Mouse (Mus musculus): ENCODE data around the gene Dnmt3a. TPM values are rescaled to one million over a fixed set of nuclear protein-coding genes. Genes with fewer than 3 reads are reported as not detected.

Gene Dnmt3a
- polyA plus RNA-seq (2015; fragmentation: Illumina TruSeq; extraction: RNeasy Lipid Tissue Mini Kit (QIAGEN cat#74804); ENCODE audit: insufficient read depth, low replicate concordance) = 25.7 TPM

GRCm38 (mm10) chr12:3805852-3806251, at the start of gene Dnmt3a:
TSS of gene Dnmt3a (plus strand) at chr12:3806007.

GRCm38 (mm10) chr12:3954651-3955050, 148.8 kb downstream of the Dnmt3a start, which contains the start of gene Pomc:
TSS of gene Pomc (plus strand) at chr12:3954951.

Other genes with a start within 250 kb of the Dnmt3a start
- gene Dtnb, start 233.6 kb upstream of the Dnmt3a start, polyA plus RNA-seq (2015; fragmentation: Illumina TruSeq; extraction: RNeasy Lipid Tissue Mini Kit (QIAGEN cat#74804); ENCODE audit: insufficient read depth, low replicate concordance) = 12.1 TPM
- gene Pomc, start 148.9 kb downstream of the Dnmt3a start, polyA plus RNA-seq (2015; fragmentation: Illumina TruSeq; extraction: RNeasy Lipid Tissue Mini Kit (QIAGEN cat#74804); ENCODE audit: insufficient read depth, low replicate concordance) = not detected
- gene Efr3b, start 232.9 kb downstream of the Dnmt3a start, polyA plus RNA-seq (2015; fragmentation: Illumina TruSeq; extraction: RNeasy Lipid Tissue Mini Kit (QIAGEN cat#74804); ENCODE audit: insufficient read depth, low replicate concordance) = 3.8 TPM